Mouse (Mus musculus) ovary, postnatal 14 days (tissue): Measurements from ENCODE around the gene Zfp384.

Source experiments
- DNase-seq: peaks from one replicate; pipeline ENCODE4 v3.0.0; 2022; ENCODE audit warnings: low spot score

The Zfp384 gene

GRCm38 (mm10) chr6:125082801-125083386, 73.9 kb downstream of the Zfp384 start:
- DNase-seq = no peak

- no peak for DNase-seq
Observed at GRCm38 (mm10) chr6:125084424-125084823, 75.5 kb downstream of the Zfp384 start.
